Mouse (Mus musculus): Measurements from ENCODE around the gene Hist4h4. TPM values are rescaled to one million over a fixed set of nuclear protein-coding genes. Genes with fewer than 3 reads are reported as not detected.
"Not testable (repeated sequence)": the region's sequence is repeated elsewhere in the genome, so short reads cannot be mapped to it uniquely, and the experiment has no call there.

Hist4h4 gene
- polyA plus RNA-seq, 1 experiment from 2014 or later, result 2.8 TPM

GRCm38 (mm10) chr6:136803093-136803738, 999 bp downstream of the Hist4h4 start:
- Histone ChIP-seq H3K9me3 (ENCODE audit: control insufficient read depth, low read depth, low read length) (no peaks in the 10 kb centered on the region), H3K27ac (ENCODE audit: low read length) (peak overlapping the region; percentile 100), H3K27me3 (ENCODE audit: control insufficient read depth, insufficient read depth, low read length) (no peaks in the 10 kb centered on the region), H3K9ac (replicated peaks; ENCODE audit: low read depth, low read length) (peak overlapping the region; percentile 97), H3K4me1 (ENCODE audit: control insufficient read depth, insufficient read depth, low read length) (peaks cover 9% of the 10 kb centered on the region; the same call in 1 of the 2 replicates), H3K36me3 (ENCODE audit: control insufficient read depth, insufficient read depth, low read length) (no peaks in the 10 kb centered on the region), H3K4me2 (replicated peaks; ENCODE audit: low read depth, low read length) (peak overlapping the region; percentile 84), H3K4me3 (ENCODE audit: low read depth, low read length) (peak overlapping the region; percentile 71)
- no peak for ATAC-seq (ENCODE audit: insufficient number of reproducible peaks, insufficient read depth, low FRiP score, low read depth)
- WGBS, result 15% methylated on average over 12 of the region's 12 CpGs

GRCm38 (mm10) chr6:136801274-136801673, 2.9 kb downstream of the Hist4h4 start:
- WGBS, result 69% methylated on average over 6 of the region's 6 CpGs
- ATAC-seq (ENCODE audit: insufficient number of reproducible peaks, insufficient read depth, low FRiP score, low read depth), result no peak
- Histone ChIP-seq H3K4me3 (ENCODE audit: low read depth, low read length) (no peak overlapping the region), H3K9me3 (ENCODE audit: control insufficient read depth, low read depth, low read length) (no peaks in the 10 kb centered on the region), H3K27me3 (ENCODE audit: control insufficient read depth, insufficient read depth, low read length) (no peaks in the 10 kb centered on the region), H3K4me2 (replicated peaks; ENCODE audit: low read depth, low read length) (no peak overlapping the region), H3K9ac (replicated peaks; ENCODE audit: low read depth, low read length) (no peak overlapping the region), H3K36me3 (ENCODE audit: control insufficient read depth, insufficient read depth, low read length) (no peaks in the 10 kb centered on the region), H3K4me1 (ENCODE audit: control insufficient read depth, insufficient read depth, low read length) (peaks cover 6% of the 10 kb centered on the region; the same call in 1 of the 2 replicates), H3K27ac (ENCODE audit: low read length) (no peak overlapping the region)

- Histone ChIP-seq H3K4me2 (replicated peaks; ENCODE audit: low read depth, low read length) (no peak overlapping the region), H3K27me3 (ENCODE audit: control insufficient read depth, insufficient read depth, low read length) (no peaks in the 10 kb centered on the region), H3K4me3 (ENCODE audit: low read depth, low read length) (no peak overlapping the region), H3K9me3 (ENCODE audit: control insufficient read depth, low read depth, low read length) (no peaks in the 10 kb centered on the region), H3K27ac (ENCODE audit: low read length) (no peak overlapping the region), H3K4me1 (ENCODE audit: control insufficient read depth, insufficient read depth, low read length) (peaks cover 6% of the 10 kb centered on the region; the same call in 1 of the 2 replicates), H3K36me3 (ENCODE audit: control insufficient read depth, insufficient read depth, low read length) (no peaks in the 10 kb centered on the region), H3K9ac (replicated peaks; ENCODE audit: low read depth, low read length) (no peak overlapping the region)
- 89% methylated on average over 8 of the region's 8 CpGs for WGBS
- no peak for ATAC-seq (ENCODE audit: insufficient number of reproducible peaks, insufficient read depth, low FRiP score, low read depth)
Observed at GRCm38 (mm10) chr6:136800710-136801109, 3.5 kb downstream of the Hist4h4 start.

GRCm38 (mm10) chr6:136797874-136798693, 6.1 kb downstream of the Hist4h4 start:
- not testable (repeated sequence) for H3K27me3 ChIP-seq (ENCODE audit: control insufficient read depth, insufficient read depth, low read length); H3K36me3 ChIP-seq (ENCODE audit: control insufficient read depth, insufficient read depth, low read length); H3K4me2 ChIP-seq (replicated peaks; ENCODE audit: low read depth, low read length); H3K27ac ChIP-seq (ENCODE audit: low read length); H3K9me3 ChIP-seq (ENCODE audit: control insufficient read depth, low read depth, low read length); ATAC-seq (ENCODE audit: insufficient number of reproducible peaks, insufficient read depth, low FRiP score, low read depth); H3K4me1 ChIP-seq (ENCODE audit: control insufficient read depth, insufficient read depth, low read length); H3K9ac ChIP-seq (replicated peaks; ENCODE audit: low read depth, low read length); H3K4me3 ChIP-seq (ENCODE audit: low read depth, low read length)
- WGBS, result 82% methylated on average over 3 of the region's 3 CpGs

- no peak overlapping the region for H3K4me2 ChIP-seq (replicated peaks; ENCODE audit: low read depth, low read length)
- no peaks in the 10 kb centered on the region for H3K36me3 ChIP-seq (ENCODE audit: control insufficient read depth, insufficient read depth, low read length)
- no peaks in the 10 kb centered on the region for H3K4me1 ChIP-seq (ENCODE audit: control insufficient read depth, insufficient read depth, low read length)
- 51% methylated on average over 6 of the region's 6 CpGs for WGBS
- ATAC-seq (ENCODE audit: insufficient number of reproducible peaks, insufficient read depth, low FRiP score, low read depth), result no peak
- H3K9ac ChIP-seq (replicated peaks; ENCODE audit: low read depth, low read length), result no peak overlapping the region
- no peak overlapping the region for H3K4me3 ChIP-seq (ENCODE audit: low read depth, low read length)
- H3K27ac ChIP-seq (ENCODE audit: low read length), result no peak overlapping the region
- H3K9me3 ChIP-seq (ENCODE audit: control insufficient read depth, low read depth, low read length), result no peaks in the 10 kb centered on the region
- no peaks in the 10 kb centered on the region for H3K27me3 ChIP-seq (ENCODE audit: control insufficient read depth, insufficient read depth, low read length)
Observed at GRCm38 (mm10) chr6:136795850-136796249, 8.4 kb downstream of the Hist4h4 start.

GRCm38 (mm10) chr6:136795110-136795509, 9.1 kb downstream of the Hist4h4 start:
- Histone ChIP-seq H3K27ac (ENCODE audit: low read length) (no peak overlapping the region), H3K27me3 (ENCODE audit: control insufficient read depth, insufficient read depth, low read length) (no peaks in the 10 kb centered on the region), H3K4me3 (ENCODE audit: low read depth, low read length) (no peak overlapping the region), H3K36me3 (ENCODE audit: control insufficient read depth, insufficient read depth, low read length) (no peaks in the 10 kb centered on the region), H3K9ac (replicated peaks; ENCODE audit: low read depth, low read length) (no peak overlapping the region), H3K4me2 (replicated peaks; ENCODE audit: low read depth, low read length) (no peak overlapping the region), H3K9me3 (ENCODE audit: control insufficient read depth, low read depth, low read length) (no peaks in the 10 kb centered on the region), H3K4me1 (ENCODE audit: control insufficient read depth, insufficient read depth, low read length) (no peaks in the 10 kb centered on the region)
- ATAC-seq (ENCODE audit: insufficient number of reproducible peaks, insufficient read depth, low FRiP score, low read depth), result no peak
- WGBS, result 46% methylated on average over 1 of the region's 1 CpGs

GRCm38 (mm10) chr6:136793831-136794525, 10.2 kb downstream of the Hist4h4 start:
- ATAC-seq (ENCODE audit: insufficient number of reproducible peaks, insufficient read depth, low FRiP score, low read depth), result no peak
- Histone ChIP-seq H3K9me3 (ENCODE audit: control insufficient read depth, low read depth, low read length) (no peaks in the 10 kb centered on the region), H3K4me2 (replicated peaks; ENCODE audit: low read depth, low read length) (peak overlapping the region; percentile 68), H3K27me3 (ENCODE audit: control insufficient read depth, insufficient read depth, low read length) (no peaks in the 10 kb centered on the region), H3K9ac (replicated peaks; ENCODE audit: low read depth, low read length) (no peak overlapping the region), H3K4me3 (ENCODE audit: low read depth, low read length) (peak overlapping the region; percentile 32), H3K27ac (ENCODE audit: low read length) (no peak overlapping the region), H3K36me3 (ENCODE audit: control insufficient read depth, insufficient read depth, low read length) (no peaks in the 10 kb centered on the region), H3K4me1 (ENCODE audit: control insufficient read depth, insufficient read depth, low read length) (0 out of 2 replicates have a peak, but pooled peaks cover 2% of the 10 kb centered on the region)
- WGBS, result under 1% methylated on average over 24 of the region's 24 CpGs
